Mouse (Mus musculus) left cerebral cortex, postnatal 4 days (tissue): Measurements from ENCODE around the gene Hephl1. TPM values are rescaled to one million over a fixed set of nuclear protein-coding genes. Genes with fewer than 3 reads are reported as not detected.

ENCODE experiments used
- DNase-seq: peaks from one replicate; pipeline ENCODE4 v3.0.0-alpha.2; 2022
- intact Hi-C: fragments of 180-260 bp; cut with DNase I; formaldehyde crosslinking; loops from one replicate; pipeline ENCODE4 v1.15.1; 2025
- total RNA-seq, 2 experiments: library from RNA; stranded (reverse); gene quantifications; 2 replicates each; pipeline ENCODE4 v1.2.3; 2021

Gene Hephl1
- total RNA-seq, 2 experiments from 2014 or later: 0.06 TPM; not detected in 1

- intact Hi-C loops: no loop called here
- DNase-seq: no peak
Measured at GRCm38 (mm10) chr9:15020561-15021080, 91.3 kb downstream of the Hephl1 start.

GRCm38 (mm10) chr9:15018756-15019131, 93.2 kb downstream of the Hephl1 start:
- intact Hi-C loops: loop anchor here (10.0 kb wide), 1 partner anchor 234 kb away; the partner anchor contains the start of genes Ankrd49 and Mre11a
- DNase-seq: no peak

GRCm38 (mm10) chr9:15017791-15018755, 93.8 kb downstream of the Hephl1 start:
- intact Hi-C loops: loop anchor here (10.0 kb wide), 1 partner anchor 233 kb away; the partner anchor contains the start of genes Ankrd49 and Mre11a
- peak; percentile 47 for DNase-seq

GRCm38 (mm10) chr9:15015223-15015956, 96.5 kb downstream of the Hephl1 start:
- peak; percentile 77 for DNase-seq
- intact Hi-C loops: loop anchor here (10.0 kb wide), 1 partner anchor 231 kb away; the partner anchor contains the start of genes Ankrd49 and Mre11a

GRCm38 (mm10) chr9:15007566-15007965, 104.3 kb downstream of the Hephl1 start:
- DNase-seq: no peak
- intact Hi-C loops: no loop called here

- intact Hi-C loops: no loop called here
Measured at GRCm38 (mm10) chr9:15004298-15004685, 107.6 kb downstream of the Hephl1 start.

GRCm38 (mm10) chr9:15003676-15004297, 108.1 kb downstream of the Hephl1 start:
- DNase-seq: no peak
- intact Hi-C loops: no loop called here

More at GRCm38 (mm10) chr9:15004298-15004685, 107.6 kb downstream of the Hephl1 start:
- DNase-seq: no peak

GRCm38 (mm10) chr9:15002995-15003613, 108.8 kb downstream of the Hephl1 start:
- intact Hi-C loops: no loop called here
- DNase-seq: no peak

Other genes with a start within 250 kb of the Hephl1 start
- gene Izumo1r, start 208.2 kb downstream of the Hephl1 start, total RNA-seq: not detected
- 100 to 1,000 TPM; 131 to 140 TPM for gene Panx1, start 66.6 kb downstream of the Hephl1 start, total RNA-seq
- gene Vstm5, start 126.9 kb upstream of the Hephl1 start, total RNA-seq: 10 to 100 TPM; 12.7 to 13.6 TPM
- gene Med17, start 167.8 kb upstream of the Hephl1 start, total RNA-seq: 10 to 100 TPM; 34.1 to 38.6 TPM
- gene Taf1d, start 194.1 kb upstream of the Hephl1 start, total RNA-seq: 10 to 100 TPM; 66.8 to 67.2 TPM
- gene 4931406C07Rik, start 194.3 kb upstream of the Hephl1 start, total RNA-seq: 10 to 100 TPM; 29.3 to 31.1 TPM
- gene Cep295, start 245.7 kb upstream of the Hephl1 start, total RNA-seq: 10 to 100 TPM; 31.7 to 33.5 TPM